Mouse (Mus musculus) NIH3T3 (cell line): Measurements from ENCODE around the gene Coasy.

ENCODE experiments used
- DNase-seq: peaks from one replicate; pipeline ENCODE4 v3.0.0-alpha.2; 2012; ENCODE audit warnings: low read depth

Coasy gene

GRCm38 (mm10) chr11:101062971-101063675, 19.2 kb upstream of the Coasy start:
- no peak for DNase-seq

- peak; percentile 75 for DNase-seq
These were observed 18.6 kb upstream of the Coasy start for GRCm38 (mm10) chr11:101063676-101064327.

DNA sequence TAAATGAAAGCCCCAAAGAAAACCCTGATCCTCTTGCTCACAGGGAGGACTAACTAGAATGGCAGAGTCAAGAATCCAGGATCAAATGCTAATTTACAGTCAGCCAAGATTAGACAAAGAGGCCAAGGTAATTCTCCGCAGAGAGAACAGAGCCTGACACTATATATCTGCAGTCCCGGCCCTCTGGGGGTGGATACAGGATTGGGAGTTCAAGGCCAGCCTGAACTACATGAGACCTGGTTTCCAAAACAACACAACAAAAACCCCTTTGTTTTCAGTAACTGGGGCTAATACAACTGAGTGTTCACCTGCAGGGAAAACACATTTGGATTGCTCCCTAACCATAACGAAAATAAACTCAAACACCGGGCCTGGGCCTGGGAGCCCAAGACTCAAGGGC, 17.9 kb upstream of the Coasy start:
- DNase-seq: no peak

DNA sequence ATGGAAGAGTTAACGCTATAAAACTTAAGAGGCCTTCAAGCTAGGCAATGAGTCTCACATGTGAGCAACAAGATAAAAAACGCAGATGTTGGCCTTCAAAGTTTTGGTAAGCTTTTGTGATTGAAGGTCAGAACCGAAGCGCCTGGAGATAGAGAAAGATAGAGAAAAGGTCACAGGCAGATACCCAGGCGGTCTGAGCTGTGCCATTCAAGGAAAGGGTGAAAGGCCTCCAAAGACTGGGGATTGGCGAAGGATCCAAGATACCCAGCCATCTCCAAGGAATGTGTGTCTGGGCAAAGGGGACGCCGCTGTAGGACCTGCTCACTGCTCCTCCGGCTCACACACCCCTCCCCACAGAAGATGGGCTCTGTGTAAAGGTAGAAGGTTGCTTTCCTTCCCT, 17.4 kb upstream of the Coasy start:
- DNase-seq: no peak

GRCm38 (mm10) chr11:101066549-101067412, 15.6 kb upstream of the Coasy start:
- peak; percentile 90 for DNase-seq

DNA sequence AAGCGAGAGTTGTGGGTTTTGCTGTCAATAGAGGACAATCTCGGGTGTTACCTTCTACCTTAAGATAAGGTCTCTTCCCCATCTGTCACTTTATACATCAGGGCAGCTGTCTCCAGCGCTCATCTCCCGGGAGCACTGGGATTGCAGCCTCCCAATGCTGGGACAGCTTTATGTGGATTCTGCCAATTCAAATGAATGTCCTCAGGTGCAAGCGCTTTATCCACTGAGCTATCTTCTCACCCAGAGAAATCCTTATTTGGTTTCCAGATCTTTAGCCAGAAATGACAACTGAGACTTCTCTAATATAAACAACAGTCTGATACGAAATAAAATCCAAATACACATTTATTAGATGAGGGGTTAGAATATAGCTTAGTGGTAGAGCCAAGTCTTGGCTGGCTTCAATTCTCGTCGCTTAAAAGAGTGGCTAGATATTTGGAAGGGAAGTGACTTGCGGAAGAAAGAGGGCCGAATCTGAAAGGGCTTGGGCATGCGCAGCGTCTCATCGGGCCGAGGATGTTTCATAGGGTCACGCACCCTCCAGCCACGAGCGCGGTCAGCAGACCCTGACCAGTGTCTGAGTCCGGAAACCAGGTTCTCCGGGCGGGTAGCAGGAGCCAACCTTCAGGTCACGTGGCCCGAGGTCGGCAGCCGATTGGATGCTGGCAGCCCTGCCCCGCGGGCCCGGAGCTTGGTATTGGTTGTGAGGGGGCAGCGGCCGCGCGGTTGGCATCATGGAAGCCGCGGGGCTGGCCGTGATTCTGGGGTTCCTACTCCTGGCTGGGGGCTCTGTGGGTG, 12.8 kb upstream of the Coasy start, which contains the start of gene Naglu:
TSS of gene Naglu (plus strand) at position 622 of the 798 bp plus-strand sequence.
- DNase-seq: peak; percentile 96

DNA sequence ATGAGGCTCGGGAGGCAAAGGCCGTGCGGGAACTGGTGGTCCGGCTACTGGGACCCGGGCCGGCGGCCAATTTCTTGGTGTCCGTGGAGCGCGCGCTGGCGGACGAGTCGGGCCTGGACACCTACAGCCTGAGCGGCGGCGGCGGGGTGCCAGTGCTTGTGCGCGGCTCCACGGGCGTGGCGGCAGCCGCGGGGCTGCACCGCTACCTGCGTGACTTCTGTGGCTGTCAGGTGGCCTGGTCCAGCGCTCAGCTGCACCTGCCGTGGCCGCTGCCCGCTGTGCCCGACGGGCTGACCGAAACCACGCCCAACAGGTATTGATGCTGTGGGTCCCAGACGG, 12.2 kb upstream of the Coasy start:
- no peak for DNase-seq

- DNase-seq: no peak
These were observed 11.4 kb upstream of the Coasy start for GRCm38 (mm10) chr11:101070987-101071386.

DNA sequence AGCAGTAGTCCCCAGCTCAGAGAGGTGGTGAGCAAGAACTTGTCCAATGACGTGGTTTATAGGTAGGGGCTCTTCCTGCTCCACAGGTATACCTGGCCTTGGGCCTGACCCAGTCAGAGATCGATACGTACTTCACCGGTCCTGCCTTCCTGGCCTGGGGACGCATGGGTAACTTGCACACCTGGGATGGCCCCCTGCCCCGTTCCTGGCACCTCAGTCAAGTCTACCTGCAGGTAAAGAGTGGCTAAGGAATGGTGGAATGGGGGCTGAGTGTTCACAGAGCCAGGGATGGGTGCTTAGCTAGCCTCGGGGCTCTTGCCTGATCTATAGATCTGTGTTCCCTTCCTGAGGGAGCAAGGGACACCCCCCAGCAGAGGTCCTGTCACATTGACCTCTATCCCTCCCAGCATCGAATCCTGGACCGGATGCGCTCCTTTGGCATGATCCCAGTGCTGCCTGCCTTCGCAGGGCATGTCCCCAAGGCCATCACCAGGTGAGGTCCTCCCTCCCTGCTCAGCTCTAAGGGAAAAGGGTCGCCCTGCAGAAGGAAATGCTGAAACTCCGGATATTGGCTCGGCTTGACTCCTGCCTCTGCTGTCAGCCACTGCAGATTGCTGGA, 10.4 kb upstream of the Coasy start:
- DNase-seq: no peak

GRCm38 (mm10) chr11:101078121-101078520, 4.2 kb upstream of the Coasy start, which contains the start of gene Hsd17b1:
Gene Hsd17b1, plus strand, starts transcription at chr11:101078411.
- DNase-seq: no peak

GRCm38 (mm10) chr11:101079746-101080145, 2.6 kb upstream of the Coasy start:
- DNase-seq: no peak

- DNase-seq: no peak
These were observed 1.9 kb upstream of the Coasy start for GRCm38 (mm10) chr11:101080421-101080820.

GRCm38 (mm10) chr11:101081659-101082058, 706 bp upstream of the Coasy start:
- DNase-seq: peak; percentile 59

DNA sequence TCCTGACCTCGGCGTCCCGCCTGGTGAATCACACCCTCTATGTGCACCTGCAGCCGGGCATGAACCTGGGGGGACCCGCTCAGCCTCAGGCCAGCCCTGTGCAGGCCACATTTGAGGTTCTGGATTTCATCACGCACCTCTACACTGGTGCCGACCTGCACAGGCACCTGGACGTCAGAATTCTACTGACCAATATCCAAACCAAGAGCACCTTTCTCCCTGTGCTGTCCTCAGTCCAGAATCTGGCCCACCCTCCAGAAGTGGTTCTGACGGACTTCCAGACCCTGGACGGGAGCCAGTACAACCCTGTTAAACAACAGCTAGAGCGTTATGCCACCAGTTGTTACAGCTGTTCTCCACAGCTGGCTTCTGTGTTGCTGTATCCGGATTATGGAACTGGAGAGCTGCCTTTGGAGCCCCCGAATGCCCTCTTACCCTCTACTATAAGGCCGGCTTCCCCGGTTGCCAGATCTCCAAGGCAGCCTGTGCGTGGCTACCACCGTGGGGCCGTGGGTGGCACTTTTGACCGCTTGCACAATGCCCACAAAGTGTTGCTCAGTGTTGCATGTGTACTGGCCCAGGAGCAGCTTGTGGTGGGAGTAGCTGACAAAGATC, 825 bp downstream of the Coasy start:
- DNase-seq: peak; percentile 61

DNA sequence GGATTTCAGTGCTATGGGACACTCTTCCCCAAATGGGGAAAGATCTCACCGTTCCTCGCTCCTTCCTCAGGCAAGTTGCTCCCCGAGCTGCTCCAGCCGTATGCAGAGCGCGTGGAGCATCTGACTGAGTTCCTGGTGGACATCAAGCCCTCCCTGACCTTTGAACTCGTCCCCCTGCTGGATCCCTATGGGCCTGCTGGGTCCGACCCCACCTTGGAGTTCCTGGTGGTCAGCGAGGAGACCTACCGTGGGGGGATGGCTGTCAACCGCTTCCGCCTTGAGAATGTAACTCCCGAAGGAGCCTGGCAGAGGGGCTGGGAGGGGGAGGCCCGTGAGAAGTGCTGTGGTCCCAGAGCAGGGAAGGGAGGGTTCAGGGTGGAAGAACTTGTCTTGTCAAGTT, 1.9 kb downstream of the Coasy start:
- DNase-seq: no peak

DNA sequence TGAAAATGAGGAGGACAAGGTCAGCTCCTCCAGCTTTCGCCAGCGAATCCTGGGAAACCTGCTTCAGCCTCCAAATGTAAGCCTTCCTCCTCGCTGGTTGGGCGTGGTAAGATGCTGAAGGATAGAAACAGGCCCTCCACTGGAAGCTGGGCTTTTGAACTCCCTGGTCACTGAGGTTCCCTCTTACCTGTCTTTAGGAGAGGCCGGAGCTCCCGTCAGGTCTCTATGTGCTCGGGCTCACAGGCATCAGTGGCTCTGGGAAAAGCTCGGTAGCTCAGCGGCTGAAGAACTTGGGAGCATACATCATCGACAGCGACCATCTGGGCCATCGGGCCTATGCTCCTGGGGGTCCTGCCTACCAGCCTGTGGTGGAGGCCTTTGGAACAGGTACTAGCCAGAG, 2.4 kb downstream of the Coasy start:
- no peak for DNase-seq

- no peak for DNase-seq
These were observed 3.4 kb downstream of the Coasy start for GRCm38 (mm10) chr11:101085617-101086322.

GRCm38 (mm10) chr11:101086323-101086674, 3.9 kb downstream of the Coasy start:
- no peak for DNase-seq

GRCm38 (mm10) chr11:101086756-101087681, 4.7 kb downstream of the Coasy start, which contains the start of gene Mlx:
Gene Mlx, plus strand, starts transcription at chr11:101087277.
- DNase-seq: peak; percentile 95
